Mouse (Mus musculus) induced T-regulatory cell, adult 2 months (primary cell): Measurements from ENCODE around the gene Spats2.
A peak's percentile ranks its signal among the peaks of the same experiment; 100 is the strongest.
"Not testable (repeated sequence)": the region's sequence is repeated elsewhere in the genome, so short reads cannot be mapped to it uniquely, and the experiment has no call there.

Source experiments
- DNase-seq: peaks from one replicate; pipeline ENCODE4 v3.0.0-alpha.2; 2012; ENCODE audit warnings: low read depth

Spats2 gene

GRCm38 (mm10) chr15:99125711-99126080 lies at the start of gene Spats2:
Gene Spats2 (plus strand): TSS chr15:99125916.
- peak; percentile 44 for DNase-seq

GRCm38 (mm10) chr15:99076011-99076410 lies 49.7 kb upstream of the Spats2 start:
- DNase-seq, result not testable (repeated sequence)

GRCm38 (mm10) chr15:99078181-99078910 lies 47.4 kb upstream of the Spats2 start:
- no peak for DNase-seq

GRCm38 (mm10) chr15:99079804-99080203 lies 45.9 kb upstream of the Spats2 start:
- no peak for DNase-seq

- DNase-seq, result no peak
These were observed 43.4 kb upstream of the Spats2 start for GRCm38 (mm10) chr15:99082322-99082721.

- no peak for DNase-seq
These were observed 42.9 kb upstream of the Spats2 start for GRCm38 (mm10) chr15:99082840-99083239.

GRCm38 (mm10) chr15:99083258-99083657 lies 42.5 kb upstream of the Spats2 start:
- peak; percentile 64 for DNase-seq

- peak; percentile 13 for DNase-seq
These were observed 41.7 kb upstream of the Spats2 start for GRCm38 (mm10) chr15:99083867-99084557.

- no peak for DNase-seq
These were observed 41.1 kb upstream of the Spats2 start for GRCm38 (mm10) chr15:99084618-99085017.

GRCm38 (mm10) chr15:99085997-99086396 lies 39.7 kb upstream of the Spats2 start:
- DNase-seq, result no peak

GRCm38 (mm10) chr15:99087253-99088075 lies 38.3 kb upstream of the Spats2 start, which contains the start of gene C1ql4:
Gene C1ql4 (minus strand): TSS chr15:99087817.
- peak; percentile 62 for DNase-seq

GRCm38 (mm10) chr15:99088292-99088691 lies 37.4 kb upstream of the Spats2 start:
- peak; percentile 85 for DNase-seq

GRCm38 (mm10) chr15:99089069-99089468 lies 36.6 kb upstream of the Spats2 start:
- no peak for DNase-seq

- no peak for DNase-seq
These were observed 32.8 kb upstream of the Spats2 start, which contains the start of gene Dnajc22 for GRCm38 (mm10) chr15:99092870-99093269. Gene Dnajc22 (plus strand): TSS chr15:99093170.

GRCm38 (mm10) chr15:99093291-99094258 lies 32.1 kb upstream of the Spats2 start:
- DNase-seq, result peak; percentile 55

- DNase-seq, result no peak
These were observed 31.0 kb upstream of the Spats2 start for GRCm38 (mm10) chr15:99094631-99095270.

GRCm38 (mm10) chr15:99095356-99095755 lies 30.4 kb upstream of the Spats2 start:
- no peak for DNase-seq

- DNase-seq, result no peak
These were observed 29.5 kb upstream of the Spats2 start for GRCm38 (mm10) chr15:99096061-99096793.

- DNase-seq, result no peak
These were observed 28.8 kb upstream of the Spats2 start for GRCm38 (mm10) chr15:99096831-99097500.
